Mouse (Mus musculus) heart, embryonic 16.5 days (tissue): Measurements from ENCODE around the gene Ipmk. TPM values are rescaled to one million over a fixed set of nuclear protein-coding genes. Genes with fewer than 3 reads are reported as not detected.

ENCODE experiments used
- ATAC-seq: fragments of 200-750 bp; cut with Nextera tagmentation; replicated peaks from 2 replicates; pipeline ENCODE4 v1.8.0; 2017; ENCODE audit warnings: moderate number of reproducible peaks; ENCODE audit not compliant: insufficient read depth, low FRiP score; ENCODE audit errors: extremely low read depth
- H3K27ac ChIP-seq: fragments of 300-500 bp; sonication (generic); 2 replicates; pipeline ENCODE4 v1.5.1; 2014; ENCODE audit warnings: mild to moderate bottlenecking, low read length, control low read depth, moderate library complexity
- H3K27me3 ChIP-seq: fragments of 300-500 bp; sonication (generic); 2 replicates; pipeline ENCODE4 v1.6.1; 2014; ENCODE audit warnings: low read length, mixed read lengths; ENCODE audit not compliant: control insufficient read depth, insufficient read depth
- H3K36me3 ChIP-seq: fragments of 300-500 bp; sonication (generic); 2 replicates; pipeline ENCODE4 v1.6.1; 2014; ENCODE audit not compliant: control insufficient read depth, insufficient read depth
- H3K4me1 ChIP-seq: fragments of 300-500 bp; sonication (generic); 2 replicates; pipeline ENCODE4 v1.6.1; 2014; ENCODE audit warnings: low read length, mixed read lengths; ENCODE audit not compliant: control insufficient read depth, insufficient read depth
- H3K4me2 ChIP-seq: fragments of 300-500 bp; sonication (generic); 2 replicates; pipeline ENCODE4 v1.6.1; 2014; ENCODE audit warnings: low read depth, mild to moderate bottlenecking, control low read depth, low read length
- H3K4me3 ChIP-seq: fragments of 300-500 bp; sonication (generic); 2 replicates; pipeline ENCODE4 v1.5.1; 2014; ENCODE audit warnings: mild to moderate bottlenecking, control low read depth, low read length
- H3K9ac ChIP-seq: fragments of 300-500 bp; sonication (generic); 2 replicates; pipeline ENCODE4 v1.6.1; 2014; ENCODE audit warnings: low read length, control low read depth
- H3K9me3 ChIP-seq: fragments of 300-500 bp; sonication (generic); replicated peaks from 2 replicates; pipeline ENCODE4 v1.6.1; 2016; ENCODE audit warnings: low read length; ENCODE audit not compliant: control insufficient read depth
- WGBS: fragments of 180-500 bp; shearing (Covaris S2); extraction: QIAGEN DNeasy Blood & Tissue Kit; methylation state at CpG from one replicate; pipeline ENCODE4 v1.1.7; 2014; 5-methylcytosine and 5-hydroxymethylcytosine counted together
- polyA plus RNA-seq: library from polyadenylated mRNA; unstranded; fragments of >200 nt; fragmentation: Nextera tagmentation; extraction: Ambion mirVana; gene quantifications from 2 replicates; pipeline ENCODE4 v1.2.1, GENCODE M21; 2015

Ipmk gene
- polyA plus RNA-seq, 1 experiment from 2014 or later: 7.1 TPM

DNA sequence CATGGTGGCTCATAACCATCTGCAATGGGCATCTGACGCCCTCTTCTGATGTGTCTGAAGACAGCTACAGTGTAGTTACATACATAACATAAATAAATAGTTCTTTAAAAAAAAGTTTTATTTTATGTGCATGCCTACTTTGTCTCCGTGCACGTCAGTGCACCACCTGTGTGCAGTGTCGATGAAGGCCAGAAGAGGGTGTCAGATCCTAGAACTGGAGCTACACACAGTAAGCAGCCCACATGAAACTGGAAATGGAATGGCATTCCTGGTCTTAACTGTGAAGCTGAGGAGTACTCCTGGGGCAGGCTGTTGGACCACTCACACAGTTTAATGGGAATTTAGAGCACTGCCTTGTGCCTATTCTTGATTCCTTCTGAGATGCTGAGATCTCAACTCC, 15.2 kb upstream of the Ipmk start:
- peaks cover 35% of the 10 kb centered on the region for H3K36me3 ChIP-seq
- H3K4me1 ChIP-seq: no peaks in the 10 kb centered on the region
- no peak for ATAC-seq
- no peak overlapping the region for H3K9ac ChIP-seq
- WGBS: 96% methylated on average over 4 of the region's 4 CpGs
- H3K9me3 ChIP-seq: no peaks in the 10 kb centered on the region
- H3K4me3 ChIP-seq: no peak overlapping the region
- no peak overlapping the region for H3K4me2 ChIP-seq
- H3K27ac ChIP-seq: no peak overlapping the region
- H3K27me3 ChIP-seq: no peaks in the 10 kb centered on the region

DNA sequence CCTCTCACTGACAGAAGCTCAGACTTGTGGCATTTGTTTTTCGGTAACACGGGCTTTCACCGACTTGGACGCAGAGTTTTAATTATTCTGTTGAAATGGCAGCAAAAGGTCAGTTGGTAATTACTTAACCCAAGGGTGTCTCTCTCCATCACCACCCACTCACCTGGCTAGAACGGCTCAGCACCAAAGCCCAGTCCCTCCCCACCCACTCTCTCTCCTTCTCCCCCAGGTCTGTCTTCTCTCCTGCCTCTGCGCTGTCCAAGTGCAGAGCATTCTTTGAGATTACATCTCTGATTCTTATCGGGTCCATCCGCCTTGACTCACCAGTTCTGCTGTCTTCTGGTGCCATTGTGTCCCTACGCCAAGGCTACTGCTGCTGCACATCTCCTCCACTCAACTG, 14.7 kb upstream of the Ipmk start:
- Histone ChIP-seq H3K9me3 (no peaks in the 10 kb centered on the region), H3K4me1 (peaks cover under 1% of the 10 kb centered on the region; the same call in 1 of the 2 replicates), H3K4me3 (no peak overlapping the region), H3K9ac (no peak overlapping the region), H3K27me3 (no peaks in the 10 kb centered on the region), H3K36me3 (peaks cover 35% of the 10 kb centered on the region), H3K4me2 (no peak overlapping the region), H3K27ac (no peak overlapping the region)
- 90% methylated on average over 9 of the region's 9 CpGs for WGBS
- ATAC-seq: no peak

DNA sequence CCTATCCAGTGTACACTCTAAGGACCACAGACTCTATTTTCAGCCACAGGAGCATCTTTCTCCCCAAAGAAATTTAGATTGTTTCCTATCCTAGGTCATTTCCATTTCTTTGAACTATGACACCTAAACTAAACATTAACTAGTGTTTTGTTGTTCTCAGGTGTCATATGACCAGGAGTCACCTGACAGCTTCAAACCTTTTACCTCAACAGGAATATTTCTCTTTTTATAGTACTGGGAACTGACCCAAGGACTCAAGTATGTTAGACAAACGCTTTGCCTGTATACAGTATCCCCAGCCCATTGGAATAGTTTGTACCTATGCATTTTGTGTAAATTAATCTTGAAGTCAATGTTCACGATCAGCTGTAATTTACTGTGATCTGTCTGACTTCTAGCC, 9.8 kb upstream of the Ipmk start:
- Histone ChIP-seq H3K9me3 (no peaks in the 10 kb centered on the region), H3K4me1 (peaks cover 23% of the 10 kb centered on the region), H3K27me3 (no peaks in the 10 kb centered on the region), H3K4me2 (no peak overlapping the region), H3K9ac (no peak overlapping the region), H3K36me3 (peaks cover 24% of the 10 kb centered on the region), H3K4me3 (no peak overlapping the region), H3K27ac (no peak overlapping the region)
- WGBS: 79% methylated on average over 2 of the region's 2 CpGs
- ATAC-seq: no peak

DNA sequence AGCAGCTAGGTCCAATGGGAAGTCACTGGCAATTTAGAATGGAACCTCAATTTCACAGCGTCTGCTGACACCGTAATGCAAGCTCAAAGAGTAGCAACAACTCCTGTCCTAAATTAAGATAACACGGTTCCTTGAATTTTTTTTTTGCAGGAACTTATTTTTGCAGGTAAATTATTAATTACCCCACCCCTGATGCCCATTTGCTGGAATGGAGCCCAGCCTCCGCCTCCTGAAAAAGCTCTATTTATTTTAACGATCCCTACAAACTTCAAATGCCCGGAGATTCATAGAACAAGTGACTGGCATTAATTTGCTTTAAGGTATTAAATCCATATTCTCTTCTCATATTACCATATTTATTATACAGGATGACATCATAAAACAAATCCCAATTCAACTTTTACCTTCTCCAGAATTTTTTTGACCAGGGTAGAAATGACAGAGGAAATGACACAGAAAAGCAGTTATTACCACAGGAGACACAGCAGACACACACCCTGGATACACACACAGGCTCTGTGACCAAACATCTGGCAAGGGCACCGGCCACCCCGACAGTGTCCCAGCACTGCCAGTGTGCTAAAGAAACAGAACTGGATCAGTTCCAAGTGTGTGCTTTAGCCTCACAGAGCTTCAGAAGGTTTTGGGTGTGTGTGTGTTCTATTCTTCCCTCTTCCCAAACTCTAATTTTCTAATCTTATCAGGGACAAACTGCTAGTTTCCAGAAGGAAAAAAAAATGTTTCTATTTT, 9.2 kb upstream of the Ipmk start:
- WGBS: 60% methylated on average over 8 of the region's 8 CpGs

DNA sequence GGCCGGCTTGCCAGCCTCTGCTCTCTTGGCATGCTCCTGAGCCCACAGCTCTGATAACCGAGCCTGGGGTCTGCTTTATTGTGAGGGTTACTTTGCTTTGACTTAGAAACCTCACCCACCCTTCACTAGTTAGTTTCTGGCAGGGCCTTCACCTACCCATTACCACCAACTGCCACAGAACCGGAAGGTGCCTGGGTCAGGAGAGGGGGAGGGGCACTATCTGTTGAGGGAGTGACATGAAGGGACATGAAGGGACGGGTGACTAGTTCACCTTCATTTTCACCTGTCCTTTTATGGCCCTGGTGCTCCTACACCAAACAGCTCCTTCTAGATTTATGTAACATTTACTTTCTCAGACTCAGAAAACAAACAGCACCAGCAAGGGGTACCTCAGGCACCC, 8.1 kb upstream of the Ipmk start:
- Histone ChIP-seq H3K4me2 (no peak overlapping the region), H3K9me3 (no peaks in the 10 kb centered on the region), H3K9ac (no peak overlapping the region), H3K4me3 (no peak overlapping the region), H3K4me1 (peaks cover 30% of the 10 kb centered on the region), H3K27ac (no peak overlapping the region), H3K36me3 (peaks cover 14% of the 10 kb centered on the region), H3K27me3 (no peaks in the 10 kb centered on the region)
- WGBS: 50% methylated on average over 4 of the region's 4 CpGs
- ATAC-seq: no peak

More for the DNA sequence above, 9.2 kb upstream of the Ipmk start:
- H3K36me3 ChIP-seq: peaks cover 20% of the 10 kb centered on the region
- no peaks in the 10 kb centered on the region for H3K27me3 ChIP-seq
- no peak overlapping the region for H3K4me3 ChIP-seq
- H3K9ac ChIP-seq: no peak overlapping the region
- no peak overlapping the region for H3K27ac ChIP-seq
- peaks cover 24% of the 10 kb centered on the region for H3K4me1 ChIP-seq
- H3K4me2 ChIP-seq: no peak overlapping the region
- no peaks in the 10 kb centered on the region for H3K9me3 ChIP-seq
- no peak for ATAC-seq

DNA sequence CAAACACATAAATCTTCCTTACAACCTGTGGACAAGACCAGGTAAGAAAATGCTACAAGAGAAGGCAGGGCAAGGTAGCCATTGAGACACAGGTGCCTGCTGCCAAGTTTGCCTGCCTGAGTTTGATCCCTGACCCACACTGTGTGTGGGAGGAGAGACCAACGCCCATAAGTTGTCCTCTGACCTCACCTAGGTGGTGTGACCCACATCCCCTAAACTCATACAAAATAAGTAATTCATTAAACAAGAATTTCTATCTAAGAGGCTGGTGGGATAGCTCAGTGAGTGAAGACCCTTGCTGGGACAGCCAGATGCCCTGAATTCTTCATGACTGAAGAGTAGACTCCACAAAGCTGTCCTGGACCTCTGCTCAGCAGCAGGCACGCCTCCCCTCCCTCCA, 7.4 kb upstream of the Ipmk start:
- Histone ChIP-seq H3K9ac (no peak overlapping the region), H3K36me3 (peaks cover 8% of the 10 kb centered on the region), H3K27ac (no peak overlapping the region), H3K27me3 (no peaks in the 10 kb centered on the region), H3K4me3 (no peak overlapping the region), H3K4me1 (peaks cover 33% of the 10 kb centered on the region), H3K4me2 (no peak overlapping the region), H3K9me3 (no peaks in the 10 kb centered on the region)
- no peak for ATAC-seq
- WGBS: 72% methylated on average over 2 of the region's 2 CpGs

DNA sequence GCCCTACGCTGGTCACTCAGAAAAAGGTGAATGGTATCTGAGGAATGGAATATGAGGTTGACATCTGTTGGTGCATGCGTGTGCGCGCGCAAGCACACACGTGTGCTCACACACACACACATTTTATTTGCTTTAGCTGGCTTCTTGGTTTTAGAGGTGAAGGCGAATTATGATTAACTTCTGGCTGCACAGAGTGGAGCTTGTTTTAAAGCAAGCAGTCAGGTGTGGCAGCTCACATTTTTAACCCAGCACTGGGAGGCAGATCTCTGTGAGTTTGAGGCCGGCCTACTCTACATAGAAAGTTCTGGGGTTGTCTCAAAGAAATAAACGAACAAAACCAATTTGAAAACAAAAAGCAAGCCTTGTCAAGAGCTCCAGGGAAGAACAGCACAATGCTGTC, 6.3 kb upstream of the Ipmk start:
- H3K9me3 ChIP-seq: no peaks in the 10 kb centered on the region
- no peaks in the 10 kb centered on the region for H3K27me3 ChIP-seq
- no peak overlapping the region for H3K9ac ChIP-seq
- H3K27ac ChIP-seq: no peak overlapping the region
- H3K4me2 ChIP-seq: no peak overlapping the region
- H3K4me1 ChIP-seq: peaks cover 33% of the 10 kb centered on the region
- ATAC-seq: no peak
- H3K36me3 ChIP-seq: 0 out of 2 replicates have a peak, but pooled peaks cover 1% of the 10 kb centered on the region
- 95% methylated on average over 9 of the region's 9 CpGs for WGBS
- no peak overlapping the region for H3K4me3 ChIP-seq

DNA sequence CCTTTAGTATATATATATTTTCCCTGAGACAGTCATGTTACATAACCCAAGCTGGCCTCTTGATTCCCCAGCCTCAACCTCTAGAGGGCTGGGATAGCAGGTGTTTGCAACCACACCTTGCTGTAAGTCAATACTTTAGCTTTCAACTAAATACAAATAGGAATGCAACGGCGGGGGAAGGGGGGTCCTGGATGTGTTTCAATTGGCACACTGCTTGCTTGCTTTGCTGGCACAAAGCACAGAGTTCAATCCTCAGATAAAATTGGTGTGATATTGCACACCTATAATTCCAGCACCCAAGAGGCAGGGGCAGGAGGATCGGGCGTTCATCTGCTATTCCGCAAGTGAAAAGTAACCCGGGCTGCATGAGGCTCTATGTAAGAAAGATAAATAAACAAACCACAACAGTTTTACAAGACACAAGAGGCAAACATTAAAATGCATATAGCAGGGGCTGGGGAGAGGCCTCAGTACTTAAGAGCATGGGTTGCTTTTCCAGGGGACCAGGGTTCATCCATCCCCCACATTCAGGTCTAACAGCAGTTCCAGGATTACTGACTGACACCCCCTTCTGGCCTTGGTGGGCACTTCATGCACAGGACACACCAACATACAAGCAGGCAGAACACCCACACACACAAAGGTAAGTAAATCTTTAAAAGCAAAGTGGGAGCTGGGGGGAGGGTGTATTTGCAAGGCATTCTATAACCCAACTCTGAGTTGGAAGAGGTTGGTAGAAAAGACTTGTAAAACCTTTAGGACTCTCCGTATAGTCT, 5.3 kb upstream of the Ipmk start:
- Histone ChIP-seq H3K27ac (no peak overlapping the region), H3K9ac (no peak overlapping the region), H3K4me2 (no peak overlapping the region), H3K27me3 (no peaks in the 10 kb centered on the region), H3K4me3 (no peak overlapping the region), H3K4me1 (peaks cover 37% of the 10 kb centered on the region), H3K9me3 (no peaks in the 10 kb centered on the region), H3K36me3 (no peaks in the 10 kb centered on the region)
- ATAC-seq: no peak
- WGBS: 89% methylated on average over 7 of the region's 7 CpGs

DNA sequence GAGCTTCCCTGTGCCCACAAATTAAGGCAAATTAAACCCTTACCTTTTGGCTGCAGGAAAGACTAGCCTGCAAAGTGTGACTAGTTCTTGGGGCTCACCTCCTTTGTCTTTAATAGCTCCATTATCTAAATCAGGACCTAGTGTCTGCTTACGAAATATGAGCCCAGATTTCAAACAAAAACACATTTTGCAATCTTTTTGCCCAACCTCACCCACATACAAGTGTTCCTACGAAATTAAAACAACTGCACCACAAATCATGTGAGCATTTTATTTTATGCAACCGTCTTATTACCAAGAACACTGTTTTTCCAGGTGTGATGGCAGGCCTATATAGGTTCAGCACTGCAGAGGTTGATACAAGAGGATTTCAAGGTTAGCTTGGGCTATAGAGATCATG, 4.4 kb upstream of the Ipmk start:
- Histone ChIP-seq H3K4me2 (no peak overlapping the region), H3K27ac (no peak overlapping the region), H3K36me3 (no peaks in the 10 kb centered on the region), H3K4me3 (no peak overlapping the region), H3K9me3 (no peaks in the 10 kb centered on the region), H3K27me3 (no peaks in the 10 kb centered on the region), H3K9ac (no peak overlapping the region), H3K4me1 (peaks cover 35% of the 10 kb centered on the region)
- 86% methylated on average over 3 of the region's 3 CpGs for WGBS
- no peak for ATAC-seq
